ENCODE assay signal across 8 mouse cellular contexts in the genomic region with DNA sequence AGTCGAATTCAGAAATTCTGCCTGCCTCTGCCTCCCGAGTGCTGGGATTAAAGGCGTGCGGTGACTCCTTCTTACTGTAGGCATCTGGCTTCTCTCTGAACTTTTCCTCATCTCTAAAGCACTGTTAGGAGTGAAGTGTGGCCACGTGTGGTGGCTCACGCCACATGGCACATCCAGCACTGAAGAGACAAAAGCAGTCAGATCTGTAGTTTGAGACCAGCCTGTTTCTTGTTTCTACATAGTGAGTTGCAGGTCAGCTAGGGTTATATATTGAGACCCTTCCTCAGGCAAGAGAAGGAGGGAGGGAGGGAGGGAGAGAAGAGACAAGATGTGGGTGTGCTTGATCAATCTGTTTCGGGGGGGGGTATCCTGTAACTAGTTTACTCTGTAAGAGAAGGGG. TPM values are rescaled to one million over a fixed set of nuclear protein-coding genes. Genes with fewer than 3 reads are reported as not detected.
DNase-seq lines count a peak whose midpoint lies in the region; ATAC-seq lines count a peak whose summit lies in the region.

TSS of gene Rangrf (minus strand) at position 101 of the 400 bp plus-strand sequence.

- no peaks in the 10 kb centered on the region for H3K36me3 ChIP-seq in lung, embryonic 15.5 days
- no peaks in the 10 kb centered on the region for H3K36me3 ChIP-seq in embryonic facial prominence, embryonic 12.5 days
- H3K36me3 ChIP-seq in heart, embryonic 15.5 days = no peaks in the 10 kb centered on the region
- no peaks in the 10 kb centered on the region for H3K36me3 ChIP-seq in neural tube, embryonic 15.5 days

- H3K27me3 ChIP-seq in lung, embryonic 15.5 days = no peaks in the 10 kb centered on the region
- H3K27me3 ChIP-seq in embryonic facial prominence, embryonic 12.5 days = no peaks in the 10 kb centered on the region
- H3K27me3 ChIP-seq in heart, embryonic 15.5 days = no peaks in the 10 kb centered on the region; the same call in 1 of the 2 replicates
- no peaks in the 10 kb centered on the region for H3K27me3 ChIP-seq in neural tube, embryonic 15.5 days (replicated peaks)

- ATAC-seq in lung, embryonic 15.5 days (ENCODE audit: borderline replicate concordance, extremely low read depth, low FRiP score, low TSS enrichment) = no peak
- no peak for ATAC-seq in embryonic facial prominence, embryonic 12.5 days (ENCODE audit: insufficient number of reproducible peaks, insufficient read depth, low FRiP score, low TSS enrichment)
- no peak for ATAC-seq in heart, embryonic 15.5 days (replicated peaks; ENCODE audit: insufficient number of reproducible peaks, insufficient read depth, low FRiP score, low read depth)
- ATAC-seq in neural tube, embryonic 15.5 days (ENCODE audit: low FRiP score) = no peak

- no peaks in the 10 kb centered on the region for H3K9me3 ChIP-seq in lung, embryonic 15.5 days
- no peaks in the 10 kb centered on the region for H3K9me3 ChIP-seq in embryonic facial prominence, embryonic 12.5 days
- H3K9me3 ChIP-seq in heart, embryonic 15.5 days (replicated peaks) = no peaks in the 10 kb centered on the region
- H3K9me3 ChIP-seq in neural tube, embryonic 15.5 days (replicated peaks) = no peaks in the 10 kb centered on the region

- 0 out of 2 replicates have a peak within 1 kb of the TSS, but pooled peaks have one; percentile 37 for H3K9ac ChIP-seq in lung, embryonic 15.5 days
- H3K9ac ChIP-seq in embryonic facial prominence, embryonic 12.5 days = peak within 1 kb of the TSS; percentile 40; the same call in 1 of the 2 replicates
- peak within 1 kb of the TSS; percentile 56; the same call in 1 of the 2 replicates for H3K9ac ChIP-seq in heart, embryonic 15.5 days
- 0 out of 2 replicates have a peak within 1 kb of the TSS, but pooled peaks have one; percentile 29 for H3K9ac ChIP-seq in neural tube, embryonic 15.5 days (replicated peaks)

- 73% methylated on average over 7 of the region's 7 CpGs for WGBS in lung, embryonic 15.5 days
- 83% methylated on average over 7 of the region's 7 CpGs for WGBS in embryonic facial prominence, embryonic 12.5 days
- WGBS in heart, embryonic 15.5 days = 71% methylated on average over 7 of the region's 7 CpGs
- WGBS in neural tube, embryonic 15.5 days = 81% methylated on average over 7 of the region's 7 CpGs

- peak within 1 kb of the TSS; percentile 71 for H3K4me2 ChIP-seq in lung, embryonic 15.5 days
- peak within 1 kb of the TSS; percentile 64 for H3K4me2 ChIP-seq in embryonic facial prominence, embryonic 12.5 days (replicated peaks)
- H3K4me2 ChIP-seq in heart, embryonic 15.5 days = peak within 1 kb of the TSS; percentile 79
- peak within 1 kb of the TSS; percentile 72 for H3K4me2 ChIP-seq in neural tube, embryonic 15.5 days

- H3K27ac ChIP-seq in lung, embryonic 15.5 days = no peak within 1 kb of the TSS
- no peak within 1 kb of the TSS for H3K27ac ChIP-seq in embryonic facial prominence, embryonic 12.5 days
- no peak within 1 kb of the TSS for H3K27ac ChIP-seq in heart, embryonic 15.5 days
- H3K27ac ChIP-seq in neural tube, embryonic 15.5 days (replicated peaks) = no peak within 1 kb of the TSS

- peaks cover 31% of the 10 kb centered on the region for H3K4me1 ChIP-seq in lung, embryonic 15.5 days
- peaks cover 7% of the 10 kb centered on the region for H3K4me1 ChIP-seq in embryonic facial prominence, embryonic 12.5 days
- H3K4me1 ChIP-seq in heart, embryonic 15.5 days (replicated peaks) = peaks cover 31% of the 10 kb centered on the region
- H3K4me1 ChIP-seq in neural tube, embryonic 15.5 days = peaks cover 11% of the 10 kb centered on the region

- DNase-seq in lung, postnatal 4 days = no peak
- no peak for DNase-seq in left cerebral cortex, postnatal 36 days (ENCODE audit: low spot score in 2 of 2)
- no peak for DNase-seq in spleen, adult 12 weeks (ENCODE audit: low spot score)
- DNase-seq in yolk sac, embryonic 10.5 days (ENCODE audit: low spot score) = no peak

- peak within 1 kb of the TSS; percentile 49 for H3K4me3 ChIP-seq in lung, embryonic 15.5 days
- peak within 1 kb of the TSS; percentile 43 for H3K4me3 ChIP-seq in embryonic facial prominence, embryonic 12.5 days
- peak within 1 kb of the TSS; percentile 57 for H3K4me3 ChIP-seq in heart, embryonic 15.5 days
- H3K4me3 ChIP-seq in neural tube, embryonic 15.5 days (replicated peaks) = peak within 1 kb of the TSS; percentile 46

- intact Hi-C loops in left cerebral cortex, postnatal 36 days (cut with DNase I) = no loop called here

RNA-seq across cellular contexts. Expression of gene Rangrf, which starts in this region (rescaled TPM):
- polyA plus RNA-seq in lung, embryonic 15.5 days (2015; fragmentation: Nextera tagmentation; extraction: Ambion mirVana) = 46.2 and 46.6 TPM in 2 replicates
- 59.3 and 64.2 TPM in 2 replicates for polyA plus RNA-seq in embryonic facial prominence, embryonic 12.5 days (2016; fragmentation: Nextera tagmentation; extraction: Ambion mirVana)
- 67.4 and 78.4 TPM in 2 replicates for polyA plus RNA-seq in heart, embryonic 15.5 days (2015; fragmentation: Nextera tagmentation; extraction: Ambion mirVana)
- total RNA-seq in left cerebral cortex, postnatal 36 days (2021) = 10 to 100 TPM; 13.7 to 18.6 TPM
- polyA plus RNA-seq in neural tube, embryonic 15.5 days (2015; fragmentation: Nextera tagmentation; extraction: Ambion mirVana) = 33.7 and 33.9 TPM in 2 replicates
